Mouse (Mus musculus) megakaryocyte-erythroid progenitor cell, adult 5-6 weeks (primary cell): ENCODE results near the gene Pcbd2. TPM values are rescaled to one million over a fixed set of nuclear protein-coding genes. Genes with fewer than 3 reads are reported as not detected.

Experiments
- ATAC-seq: replicated peaks from 2 replicates; pipeline ENCODE4 v1.8.0; 2016; ENCODE audit warnings: mild to moderate bottlenecking, inconsistent platforms; ENCODE audit not compliant: severe bottlenecking, poor library complexity, low FRiP score, low TSS enrichment
- total RNA-seq, 2 experiments: library from RNA; stranded (forward) in 1 of 2; stranded (reverse) in 1 of 2; fragments of 200-1000, 215-1000 nt in 1 of 2; fragments of >200 nt in 1 of 2; fragmentation: Nextera tagmentation in 1 of 2; gene quantifications; 2 replicates each; pipeline ENCODE4 v1.2.3; 2014 to 2017

Gene Pcbd2
- total RNA-seq, 2 experiments from 2014 or later = 23.9 to 25.5 TPM

DNA sequence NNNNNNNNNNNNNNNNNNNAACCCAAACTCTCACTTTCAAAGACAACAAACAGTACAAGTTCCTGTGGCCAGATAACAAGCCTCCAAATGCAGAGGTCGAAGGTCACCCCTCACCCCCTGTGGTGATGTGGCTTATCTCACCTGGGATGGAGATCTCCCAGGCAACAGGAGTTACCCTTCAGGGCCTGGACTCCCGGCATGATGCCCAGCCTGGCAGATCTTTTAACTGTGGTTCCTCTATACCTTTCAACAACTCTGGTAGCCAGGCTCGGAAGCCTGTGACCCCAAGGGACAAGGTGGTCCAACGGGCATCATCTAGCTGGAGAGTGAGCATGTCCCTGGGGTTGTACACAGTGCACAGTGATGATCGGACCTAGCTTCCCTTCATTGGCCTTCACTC, 95.3 kb downstream of the Pcbd2 start:
- ATAC-seq = no peak

GRCm38 (mm10) chr13:55824151-55824945, 97.2 kb downstream of the Pcbd2 start:
- ATAC-seq = no peak

DNA sequence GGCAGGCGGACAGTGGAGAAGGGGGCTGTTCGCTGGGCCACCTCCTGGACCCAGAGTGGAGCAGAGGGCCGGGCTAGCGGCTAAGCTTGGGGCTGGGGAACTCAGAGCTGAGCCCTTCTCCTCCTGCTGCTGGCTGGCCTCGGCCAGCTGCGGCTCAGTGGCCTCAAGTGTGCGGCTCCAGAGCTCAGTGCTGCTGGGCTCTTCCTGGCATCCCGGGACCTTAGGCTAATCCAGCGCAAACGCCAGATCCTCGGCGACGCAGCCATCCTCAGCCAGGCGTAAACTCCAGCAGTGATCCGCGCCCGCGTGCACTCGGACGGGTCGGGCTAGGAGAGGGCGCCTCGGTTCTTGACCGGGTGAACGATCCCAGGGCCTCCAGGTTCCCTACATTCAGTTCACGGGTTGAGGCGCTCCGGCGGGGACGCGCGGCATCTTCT, 98.1 kb downstream of the Pcbd2 start:
- no peak for ATAC-seq

DNA sequence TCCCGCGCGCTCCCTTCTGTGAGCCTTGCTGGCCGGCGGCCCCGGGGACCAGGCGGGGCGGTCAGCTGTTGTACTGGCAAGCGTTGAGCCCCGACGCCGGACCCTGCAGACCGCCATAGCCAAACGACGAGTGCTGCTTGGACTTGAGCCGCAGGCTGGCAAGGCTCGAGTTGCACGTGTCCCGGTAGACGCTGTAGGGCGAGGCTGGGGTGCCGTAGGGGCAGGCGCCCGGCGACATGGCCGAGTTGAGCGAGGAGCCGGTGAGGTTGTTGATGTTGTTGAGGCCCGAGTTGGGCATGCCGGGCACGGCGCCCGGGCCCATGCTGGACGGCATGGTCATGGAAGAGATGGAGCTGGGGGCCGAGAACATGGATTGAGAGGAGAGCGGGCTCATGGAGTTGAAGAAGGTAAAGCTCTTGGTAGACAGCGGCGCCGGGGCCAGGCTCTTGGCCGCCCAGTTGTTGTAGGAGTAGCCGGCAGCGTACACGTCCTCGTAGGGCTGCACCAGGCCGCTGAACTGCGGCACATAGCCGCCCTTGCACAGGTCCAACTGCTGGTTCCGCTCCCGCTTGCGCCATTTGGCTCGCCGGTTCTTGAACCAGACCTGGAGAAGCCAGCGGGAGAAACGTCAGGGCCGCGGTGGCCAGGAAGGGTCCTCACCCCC, 99.0 kb downstream of the Pcbd2 start:
- no peak for ATAC-seq

Other genes starting within 250 kb of the Pcbd2 start
- 0.84 TPM in 1 of 2 replicates, not detected in the other for gene Dbn1, start 239.3 kb upstream of the Pcbd2 start, total RNA-seq (2014; fragmentation: Nextera tagmentation)
- 2.4 TPM in 1 of 2 replicates, not detected in the other for gene Dbn1, start 239.3 kb upstream of the Pcbd2 start, total RNA-seq (2017)
- 11.5 and 13.2 TPM in 2 replicates for gene Pdlim7, start 213.7 kb upstream of the Pcbd2 start, total RNA-seq (2014; fragmentation: Nextera tagmentation)
- 3.0 and 4.3 TPM in 2 replicates for gene Pdlim7, start 213.7 kb upstream of the Pcbd2 start, total RNA-seq (2017)
- gene Dok3, start 198.1 kb upstream of the Pcbd2 start, total RNA-seq (2014; fragmentation: Nextera tagmentation) = 1.5 and 2.2 TPM in 2 replicates
- gene Dok3, start 198.1 kb upstream of the Pcbd2 start, total RNA-seq (2017) = 1.8 and 2.9 TPM in 2 replicates
- 55.0 and 56.4 TPM in 2 replicates for gene Ddx41, start 190.7 kb upstream of the Pcbd2 start, total RNA-seq (2014; fragmentation: Nextera tagmentation)
- 58.9 and 64.3 TPM in 2 replicates for gene Ddx41, start 190.7 kb upstream of the Pcbd2 start, total RNA-seq (2017)
- gene Fam193b, start 156.2 kb upstream of the Pcbd2 start, total RNA-seq (2014; fragmentation: Nextera tagmentation) = 49.7 and 72.9 TPM in 2 replicates
- 17.9 and 22.9 TPM in 2 replicates for gene Fam193b, start 156.2 kb upstream of the Pcbd2 start, total RNA-seq (2017)
- gene Tmed9, start 153.6 kb upstream of the Pcbd2 start, total RNA-seq (2014; fragmentation: Nextera tagmentation) = 65.7 and 68.8 TPM in 2 replicates
- 145 and 158 TPM in 2 replicates for gene Tmed9, start 153.6 kb upstream of the Pcbd2 start, total RNA-seq (2017)
- gene B4galt7, start 127.5 kb upstream of the Pcbd2 start, total RNA-seq (2014; fragmentation: Nextera tagmentation) = 8.2 and 9.4 TPM in 2 replicates
- gene B4galt7, start 127.5 kb upstream of the Pcbd2 start, total RNA-seq (2017) = 9.8 and 16.3 TPM in 2 replicates
- 60.6 and 73.2 TPM in 2 replicates for gene Caml, start 104.4 kb upstream of the Pcbd2 start, total RNA-seq (2014; fragmentation: Nextera tagmentation)
- gene Caml, start 104.4 kb upstream of the Pcbd2 start, total RNA-seq (2017) = 57.7 and 60.8 TPM in 2 replicates
- 87.1 and 100 TPM in 2 replicates for gene Ddx46, start 92.3 kb upstream of the Pcbd2 start, total RNA-seq (2014; fragmentation: Nextera tagmentation)
- 131 and 141 TPM in 2 replicates for gene Ddx46, start 92.3 kb upstream of the Pcbd2 start, total RNA-seq (2017)
- 37.2 and 38.5 TPM in 2 replicates for gene B230219D22Rik, start 34.2 kb upstream of the Pcbd2 start, total RNA-seq (2014; fragmentation: Nextera tagmentation)
- gene B230219D22Rik, start 34.2 kb upstream of the Pcbd2 start, total RNA-seq (2017) = 25.8 and 36.3 TPM in 2 replicates
- 17.1 and 33.5 TPM in 2 replicates for gene Txndc15, start 12.7 kb upstream of the Pcbd2 start, total RNA-seq (2014; fragmentation: Nextera tagmentation)
- gene Txndc15, start 12.7 kb upstream of the Pcbd2 start, total RNA-seq (2017) = 26.1 and 35.2 TPM in 2 replicates
- not detected in 2 replicates for gene Catsper3, start 57.2 kb downstream of the Pcbd2 start, total RNA-seq (2014; fragmentation: Nextera tagmentation)
- gene Catsper3, start 57.2 kb downstream of the Pcbd2 start, total RNA-seq (2017) = not detected in 2 replicates
- gene Pitx1, start 108.8 kb downstream of the Pcbd2 start, total RNA-seq (2014; fragmentation: Nextera tagmentation) = not detected in 2 replicates
- not detected in 2 replicates for gene Pitx1, start 108.8 kb downstream of the Pcbd2 start, total RNA-seq (2017)